Mouse (Mus musculus) heart, postnatal 36 days (tissue): ENCODE measurements around the gene 8030474K03Rik. TPM values are rescaled to one million over a fixed set of nuclear protein-coding genes. Genes with fewer than 3 reads are reported as not detected.
"Not testable (repeated sequence)": the region's sequence is repeated elsewhere in the genome, so short reads cannot be mapped to it uniquely, and the experiment has no call there.

ENCODE experiments used
- DNase-seq, 2 experiments: peaks; one replicate each; pipeline ENCODE4 v3.0.0; 2021 to 2022
- intact Hi-C: fragments of 180-260 bp; cut with DNase I; formaldehyde crosslinking; loops from one replicate; pipeline ENCODE4 v1.15.1; 2025
- total RNA-seq, 2 experiments: library from RNA; stranded (reverse); gene quantifications; 2 replicates each; pipeline ENCODE4 v1.2.3; 2021

Gene 8030474K03Rik
- not detected for total RNA-seq

- no peak for DNase-seq
- intact Hi-C loops, result loop anchor here (5.0 kb wide), 1 partner anchor 148 kb away; no protein-coding TSS in a partner anchor
Observed at GRCm38 (mm10) chrX:101794342-101794741, at the start of gene 8030474K03Rik, which contains the start of gene Gm4779. Gene 8030474K03Rik (plus strand): TSS chrX:101794656. Gene Gm4779 (minus strand): TSS chrX:101794423.

DNA sequence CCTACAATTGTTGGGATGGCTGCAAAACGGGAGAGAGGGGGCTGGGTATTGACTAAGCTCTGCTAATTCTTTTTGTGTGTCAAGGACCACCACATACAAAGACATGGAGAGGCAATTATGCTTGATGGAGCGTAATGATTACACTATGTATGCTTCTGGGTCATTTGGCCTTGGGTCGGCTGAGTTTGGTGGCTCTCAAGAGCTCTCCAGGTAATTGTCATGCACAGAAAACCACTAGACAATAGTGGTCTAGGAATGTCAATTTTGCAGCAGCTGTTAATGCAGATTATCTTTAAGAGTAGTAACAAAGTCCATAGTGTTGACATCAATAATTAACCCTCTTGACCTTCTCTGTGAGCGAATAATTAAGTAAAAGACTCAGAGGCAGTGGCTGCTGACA lies 44.3 kb upstream of the 8030474K03Rik start:
- intact Hi-C loops, result no loop called here
- DNase-seq, result no peak

DNA sequence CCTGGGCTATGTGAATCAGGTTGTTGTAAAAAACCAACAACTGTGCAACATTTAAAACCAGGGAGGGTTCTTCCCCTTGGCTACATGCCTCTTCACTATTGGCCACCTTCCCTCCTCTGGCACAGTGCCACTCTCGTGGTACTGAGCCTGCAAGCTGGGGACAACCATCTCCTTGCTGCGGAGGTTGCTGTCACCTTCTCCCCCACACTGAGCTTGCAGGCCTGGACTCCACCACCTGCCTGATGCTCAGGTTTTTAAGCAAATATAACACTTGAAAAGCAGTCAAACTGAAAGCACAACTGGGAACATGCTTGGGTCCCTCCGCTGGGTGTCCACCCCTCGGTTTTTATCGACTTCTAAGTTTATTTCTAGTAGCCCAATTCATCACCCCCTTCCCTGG lies 40.0 kb upstream of the 8030474K03Rik start:
- no peak for DNase-seq
- intact Hi-C loops, result no loop called here

DNA sequence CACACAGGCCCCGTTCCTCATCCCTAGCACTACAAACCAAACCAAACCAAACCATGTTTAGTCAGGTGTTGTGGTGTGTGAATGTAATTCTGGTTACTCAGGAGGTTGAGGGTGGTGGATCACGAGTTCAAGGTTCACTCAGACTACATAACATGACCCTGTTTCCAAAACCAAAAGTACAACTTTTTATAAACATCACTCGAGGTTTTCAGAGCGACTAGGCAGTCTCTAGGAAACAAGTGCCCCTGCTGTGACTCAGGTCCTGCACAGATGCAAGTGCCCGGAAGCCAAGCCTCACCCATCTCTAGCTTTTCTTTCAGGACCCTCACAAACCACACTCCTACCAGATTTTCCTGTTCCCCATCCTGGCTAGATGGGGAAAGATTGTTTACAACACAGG lies 29.8 kb upstream of the 8030474K03Rik start:
- DNase-seq, result no peak
- intact Hi-C loops, result no loop called here

DNA sequence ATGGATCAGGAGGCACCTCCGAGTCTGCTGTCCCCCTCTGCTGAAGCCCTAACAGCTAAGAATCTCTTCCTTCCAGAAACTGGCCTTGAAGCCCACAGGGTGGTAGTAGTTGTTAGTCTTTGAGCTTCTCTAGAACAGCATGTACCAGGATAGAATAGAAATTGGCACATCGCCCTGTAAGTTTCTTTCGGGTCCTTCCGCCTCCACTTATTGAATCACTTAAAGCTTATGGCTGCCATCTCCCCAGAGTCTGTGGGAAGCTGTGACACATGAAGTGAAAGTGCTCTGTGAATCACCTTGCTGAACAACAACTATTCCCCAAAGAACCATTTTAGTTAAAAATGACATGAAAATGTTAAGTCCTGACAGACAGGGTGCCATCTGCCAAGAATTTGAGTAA lies 29.3 kb upstream of the 8030474K03Rik start:
- DNase-seq, result no peak
- intact Hi-C loops, result no loop called here

DNA sequence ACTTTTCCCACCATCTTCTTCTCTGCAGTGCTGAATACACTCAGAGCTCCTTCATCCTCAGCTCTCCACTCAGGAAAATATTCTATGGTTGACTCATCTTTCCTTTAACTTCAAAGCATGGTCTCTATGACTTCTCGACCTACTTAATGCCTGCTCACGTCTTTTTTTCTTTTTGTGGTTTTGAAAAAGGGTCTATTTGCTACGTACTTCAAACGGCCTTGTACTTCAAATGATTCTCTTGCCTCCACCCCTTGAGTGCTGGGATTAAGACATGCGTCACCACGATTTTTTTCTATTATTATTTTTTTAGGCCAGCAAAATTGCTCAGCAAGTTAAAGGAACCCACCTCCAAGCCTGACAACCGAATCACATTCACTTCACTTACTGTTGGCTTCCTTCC lies 27.2 kb upstream of the 8030474K03Rik start:
- intact Hi-C loops, result no loop called here
- no peak for DNase-seq

DNA sequence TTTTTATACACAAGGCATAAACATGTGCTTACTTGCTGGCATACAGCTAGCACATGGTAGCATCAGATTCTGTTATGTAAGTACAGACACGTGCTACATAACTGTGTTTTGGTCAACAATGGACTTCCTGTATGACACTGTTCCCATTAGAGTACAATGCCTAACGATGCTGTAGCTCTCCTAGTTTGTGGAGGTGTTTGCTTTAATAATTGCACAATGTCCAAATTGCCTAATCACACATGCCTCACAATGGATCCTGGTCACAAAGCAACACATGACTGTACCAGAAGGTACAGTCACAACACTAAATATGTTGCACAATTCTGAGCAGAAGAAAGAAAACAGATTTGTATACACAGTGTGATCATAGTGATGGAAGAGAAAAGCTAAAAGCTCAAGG lies 25.0 kb upstream of the 8030474K03Rik start:
- DNase-seq, result no peak
- intact Hi-C loops, result no loop called here

DNA sequence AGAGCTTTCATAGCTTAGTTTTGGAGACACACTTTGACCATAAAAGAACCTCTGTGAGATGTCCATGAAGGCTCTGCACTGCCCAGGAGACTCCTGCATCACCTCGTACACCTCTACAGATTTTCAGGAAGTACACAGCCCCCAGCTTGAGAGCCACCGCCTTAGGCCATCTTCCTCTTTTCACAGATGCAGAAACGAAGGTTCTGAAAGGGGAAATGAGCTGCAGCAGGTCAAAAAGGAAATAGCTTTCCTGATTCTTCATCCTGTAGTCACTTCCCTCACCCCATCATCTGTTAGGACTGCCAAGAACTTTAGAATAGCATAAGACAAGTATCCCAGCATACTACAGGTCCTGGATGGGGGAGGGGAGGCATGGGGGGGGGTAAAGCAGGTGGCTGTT lies 24.1 kb upstream of the 8030474K03Rik start:
- intact Hi-C loops, result loop anchor here (5.0 kb wide), 1 partner anchor 148 kb away; no protein-coding TSS in a partner anchor

DNA sequence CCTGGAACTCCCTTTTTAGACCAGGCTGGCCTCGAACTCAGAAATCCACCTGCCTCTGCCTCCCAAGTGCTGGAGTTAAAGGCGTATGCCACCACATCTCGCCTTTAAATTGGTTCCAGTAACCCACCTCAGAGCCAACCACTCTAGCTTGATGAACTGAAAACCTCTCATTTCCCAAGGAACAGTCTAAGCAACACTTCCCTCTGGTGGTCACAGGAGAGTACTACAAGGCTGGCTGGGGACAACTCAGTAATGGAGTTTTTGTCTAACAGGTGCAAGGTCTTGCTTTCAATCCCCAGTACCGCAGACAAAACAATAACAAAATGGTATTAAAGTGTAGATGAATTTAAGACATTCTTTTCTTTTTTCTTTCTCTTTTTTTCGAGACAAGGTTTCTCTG lies 22.4 kb upstream of the 8030474K03Rik start:
- peak; percentile 43 to 53 for DNase-seq
- intact Hi-C loops, result loop anchor here (5.0 kb wide), 1 partner anchor 150 kb away; no protein-coding TSS in a partner anchor

More for the DNA sequence above, 24.1 kb upstream of the 8030474K03Rik start:
- no peak for DNase-seq

DNA sequence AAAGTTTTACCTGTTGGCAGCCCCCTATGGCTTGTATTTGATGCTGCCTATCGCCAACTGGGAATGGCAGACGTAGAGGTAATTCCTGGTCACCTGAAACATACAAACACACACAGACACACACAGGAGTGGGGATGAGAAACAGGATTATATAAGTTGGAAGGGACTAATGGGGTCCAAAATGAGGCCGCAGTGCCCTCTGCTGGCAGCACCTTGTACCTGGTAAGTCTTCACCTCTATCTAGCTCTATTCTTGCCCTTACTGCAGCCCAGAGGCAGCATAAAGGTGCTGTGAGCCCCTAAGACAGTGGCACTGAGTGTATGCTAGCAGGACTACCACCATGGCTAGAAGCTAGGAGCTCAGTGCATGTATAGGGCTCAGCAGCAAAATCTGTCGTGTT lies 2.9 kb upstream of the 8030474K03Rik start:
- DNase-seq, result peak; percentile 28 to 39
- intact Hi-C loops, result loop anchor here (5.0 kb wide), 1 partner anchor 151 kb away; no protein-coding TSS in a partner anchor

- DNase-seq, result no peak
- intact Hi-C loops, result loop anchor here (2.0 to 5.0 kb wide), 2 partner anchors 137 to 262 kb away; no protein-coding TSS in a partner anchor
Observed at GRCm38 (mm10) chrX:101805512-101805911, 11.1 kb downstream of the 8030474K03Rik start.

DNA sequence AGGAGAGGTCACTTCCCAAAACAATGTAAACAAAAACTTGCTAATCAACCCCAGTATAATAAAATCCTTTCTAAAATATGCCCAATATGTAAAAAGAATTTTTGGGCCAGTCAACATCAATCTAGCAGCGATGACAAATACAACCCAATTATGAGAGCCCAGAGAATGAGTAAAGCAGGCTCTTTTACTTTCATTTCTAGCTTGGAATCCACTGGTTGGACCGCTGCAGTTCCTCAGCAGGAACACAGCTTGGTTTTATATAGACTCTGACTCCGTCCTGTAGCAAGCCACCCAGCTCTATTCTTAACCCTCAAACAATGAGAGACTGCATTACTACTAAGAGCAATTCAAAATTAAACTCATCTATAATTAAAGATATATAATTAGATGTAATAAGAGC lies 17.3 kb downstream of the 8030474K03Rik start:
- DNase-seq, result no peak
- intact Hi-C loops, result no loop called here

- no peak for DNase-seq
Observed at GRCm38 (mm10) chrX:101819163-101819562, 24.7 kb downstream of the 8030474K03Rik start.

GRCm38 (mm10) chrX:101819980-101820379 lies 25.5 kb downstream of the 8030474K03Rik start:
- intact Hi-C loops, DNase-seq: not testable (repeated sequence)

More at GRCm38 (mm10) chrX:101819163-101819562, 24.7 kb downstream of the 8030474K03Rik start:
- intact Hi-C loops, result no loop called here

DNA sequence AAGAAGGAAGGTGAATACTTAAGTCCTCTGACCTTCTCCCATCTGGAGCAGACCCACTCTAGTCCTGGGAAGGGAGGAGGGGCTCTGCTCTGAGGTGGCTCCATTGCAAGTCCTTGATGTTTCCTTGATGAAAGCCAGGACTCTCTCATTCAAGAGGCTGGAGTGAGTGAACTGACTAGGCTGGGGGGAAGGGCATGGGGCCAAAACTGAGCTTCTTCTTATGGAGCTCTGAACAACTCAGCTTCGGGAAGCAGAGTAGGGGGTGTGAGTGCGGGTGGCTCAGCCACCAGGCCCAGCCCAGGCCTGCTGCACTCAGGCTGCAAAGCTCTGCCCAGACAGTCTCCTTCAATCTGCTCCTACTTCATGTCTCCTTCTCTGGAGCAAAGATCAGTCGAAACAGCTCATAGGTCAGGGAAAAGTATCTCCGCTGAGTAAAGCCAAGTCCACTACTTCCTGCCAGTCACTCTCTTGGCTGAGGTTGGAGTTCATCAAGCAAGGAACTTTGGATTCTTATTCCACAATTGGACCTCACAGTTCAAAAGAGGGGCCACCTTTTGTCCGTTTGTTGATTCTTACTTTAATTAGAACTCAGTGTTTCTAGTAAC lies 52.8 kb downstream of the 8030474K03Rik start:
- intact Hi-C loops, result no loop called here

More for the DNA sequence above, 52.8 kb downstream of the 8030474K03Rik start:
- no peak for DNase-seq

Other genes starting within 250 kb of the 8030474K03Rik start
- 10 to 100 TPM; 57.1 to 62.2 TPM for gene Ogt, start 154.6 kb upstream of the 8030474K03Rik start, total RNA-seq
- under 1 TPM in 1 of 2 experiments, not detected in 1; 0.24 TPM for gene Cxcr3, start 60.4 kb upstream of the 8030474K03Rik start, total RNA-seq
- gene Gm4779, start 233 bp upstream of the 8030474K03Rik start, total RNA-seq, result not detected
- 1 to 10 TPM; 4.5 to 5.2 TPM for gene Nhsl2, start 54.7 kb downstream of the 8030474K03Rik start, total RNA-seq